Mouse (Mus musculus) stomach, postnatal 0 days (tissue): Measurements from ENCODE around the gene Hspb11.

Source experiments
- CTCF ChIP-seq: IDR thresholded peaks from 2 replicates; pipeline ENCODE4 v1.5.1; 2016; ENCODE audit warnings: antibody characterized with exemption, low read depth, mild to moderate bottlenecking, moderate library complexity
- EP300 ChIP-seq: optimal IDR thresholded peaks from 2 replicates; pipeline ENCODE3; 2016; ENCODE audit warnings: antibody characterized with exemption

DNA sequence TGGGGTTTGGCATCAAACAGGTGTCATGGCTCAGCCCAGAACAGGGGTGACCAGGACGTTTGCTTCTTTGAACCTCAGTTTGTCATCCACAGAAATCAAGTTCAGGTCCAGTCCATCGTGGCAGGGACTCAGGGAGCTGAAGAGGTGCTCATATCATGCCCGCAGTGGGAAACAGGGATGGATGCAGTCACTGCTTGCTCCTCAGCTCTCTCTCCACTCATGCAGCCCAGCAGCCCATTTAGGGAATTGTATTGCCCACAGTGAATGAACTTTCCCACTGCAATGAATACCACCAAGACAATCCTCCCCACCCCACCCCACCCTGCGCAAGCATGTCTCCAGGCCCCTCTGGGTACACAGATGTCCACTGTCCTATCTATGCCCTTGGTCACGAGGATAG lies 41.5 kb upstream of the Hspb11 start:
- TF ChIP-seq CTCF (no peak), EP300 (no peak)
